Mouse (Mus musculus) MEL (cell line): Measurements from ENCODE around the gene Zbtb7a. TPM values are rescaled to one million over a fixed set of nuclear protein-coding genes. Genes with fewer than 3 reads are reported as not detected.

Experiments
- DNase-seq: peaks from one replicate; pipeline ENCODE4 v3.0.0; 2011; ENCODE audit warnings: low read depth, low spot score
- H3K27ac ChIP-seq: 2 replicates; pipeline ENCODE4 v1.5.1; 2012; ENCODE audit warnings: low read depth, mild to moderate bottlenecking, control low read depth, low read length, moderate library complexity; ENCODE audit not compliant: control insufficient read depth
- H3K27me3 ChIP-seq, 2 experiments: fragments of 150-350 bp in 1 of 2; sonication (generic) in 1 of 2; 2 replicates each; pipeline ENCODE4 v1.6.1; 2012; ENCODE audit warnings: low read length in 2 of 2, mild to moderate bottlenecking in 2 of 2, improper control_type of control experiment in 1 of 2, moderate library complexity in 1 of 2; ENCODE audit not compliant: insufficient read depth in 2 of 2, control insufficient read depth in 1 of 2
- H3K36me3 ChIP-seq, 2 experiments: 2 replicates each; pipeline ENCODE4 v1.6.1; 2012 to 2014; ENCODE audit warnings: low read length in 2 of 2, improper control_type of control experiment in 1 of 2, inconsistent platforms in 1 of 2, mild to moderate bottlenecking in 1 of 2; ENCODE audit not compliant: insufficient read depth in 2 of 2, control insufficient read depth in 1 of 2
- H3K4me1 ChIP-seq, 2 experiments: fragments of 150-350 bp in 1 of 2; sonication (generic) in 1 of 2; 2 replicates each; pipeline ENCODE4 v1.6.1; 2012; ENCODE audit warnings: low read length in 2 of 2, improper control_type of control experiment in 1 of 2, mild to moderate bottlenecking in 1 of 2; ENCODE audit not compliant: insufficient read depth in 2 of 2, control insufficient read depth in 1 of 2
- H3K4me3 ChIP-seq, 2 experiments: fragments of 150-350 bp in 1 of 2; sonication (generic) in 1 of 2; 2 replicates each; pipeline ENCODE4 v1.5.1; 2012; ENCODE audit warnings: low read depth in 2 of 2, low read length in 2 of 2, mild to moderate bottlenecking in 2 of 2, moderate library complexity in 2 of 2, control low read depth in 1 of 2, improper control_type of control experiment in 1 of 2; ENCODE audit not compliant: control insufficient read depth in 1 of 2, insufficient read depth in 1 of 2
- H3K79me2 ChIP-seq: 2 replicates; pipeline ENCODE4 v1.6.1; 2012; ENCODE audit warnings: mild to moderate bottlenecking, low read length, moderate library complexity; ENCODE audit not compliant: control insufficient read depth, poor library complexity, insufficient read depth
- H3K9ac ChIP-seq: 2 replicates; pipeline ENCODE4 v1.6.1; 2012; ENCODE audit warnings: low read depth, mild to moderate bottlenecking, control low read depth, low read length, moderate library complexity; ENCODE audit not compliant: control insufficient read depth, poor library complexity, severe bottlenecking
- H3K9me3 ChIP-seq: fragments of 150-350 bp; sonication (generic); replicated peaks from 2 replicates; pipeline ENCODE4 v1.6.1; 2012; ENCODE audit warnings: mild to moderate bottlenecking, low read length, improper control_type of control experiment, moderate library complexity; ENCODE audit not compliant: insufficient read depth
- BHLHE40 ChIP-seq: IDR thresholded peaks from 2 replicates; pipeline ENCODE4 v1.6.1; 2012; ENCODE audit warnings: low read depth, mild to moderate bottlenecking, inconsistent platforms, low read length, improper control_type of control experiment, borderline replicate concordance
- CHD2 ChIP-seq: IDR thresholded peaks from 2 replicates; pipeline ENCODE4 v1.6.1; 2011; ENCODE audit warnings: low read length, improper control_type of control experiment
- E2F4 ChIP-seq: IDR thresholded peaks from 2 replicates; pipeline ENCODE4 v1.6.1; 2011; ENCODE audit warnings: low read depth, low read length, improper control_type of control experiment, borderline replicate concordance
- EP300 ChIP-seq, 2 experiments: IDR thresholded peaks; 2 replicates each; pipeline ENCODE4 v1.6.1; 2011; ENCODE audit warnings: improper control_type of control experiment in 2 of 2, low read length in 2 of 2, low read depth in 1 of 2, mild to moderate bottlenecking in 1 of 2
- ETS1 ChIP-seq: IDR thresholded peaks from 2 replicates; pipeline ENCODE4 v1.6.1; 2012; ENCODE audit warnings: low read depth, mild to moderate bottlenecking, inconsistent platforms, low read length, improper control_type of control experiment, moderate library complexity
- HCFC1 ChIP-seq: IDR thresholded peaks from 2 replicates; pipeline ENCODE4 v1.6.1; 2012; ENCODE audit warnings: low read depth, mild to moderate bottlenecking, inconsistent platforms, low read length, improper control_type of control experiment, moderate library complexity
- MAX ChIP-seq: IDR thresholded peaks from 2 replicates; pipeline ENCODE4 v1.6.1; 2011; ENCODE audit warnings: low read length, improper control_type of control experiment
- MXI1 ChIP-seq: IDR thresholded peaks from 2 replicates; pipeline ENCODE4 v1.6.1; 2011; ENCODE audit warnings: mild to moderate bottlenecking, low read depth, low read length, improper control_type of control experiment
- MYC ChIP-seq: IDR thresholded peaks from 2 replicates; pipeline ENCODE4 v1.6.1; 2011; ENCODE audit warnings: low read depth, mild to moderate bottlenecking, low read length, improper control_type of control experiment, moderate library complexity
- NRF1 ChIP-seq: IDR thresholded peaks from 2 replicates; pipeline ENCODE4 v1.6.1; 2014; ENCODE audit warnings: low read depth, mild to moderate bottlenecking, inconsistent platforms, low read length, improper control_type of control experiment, moderate library complexity; ENCODE audit not compliant: poor library complexity, insufficient read depth, severe bottlenecking
- POLR2AphosphoS5 ChIP-seq: IDR thresholded peaks from 2 replicates; pipeline ENCODE4 v1.6.1; 2012; ENCODE audit warnings: low read depth, borderline replicate concordance, mild to moderate bottlenecking, inconsistent platforms, low read length, moderate library complexity, mixed read lengths
- SIN3A ChIP-seq: IDR thresholded peaks from 2 replicates; pipeline ENCODE4 v1.6.1; 2012; ENCODE audit warnings: low read length, improper control_type of control experiment, inconsistent platforms
- TAL1 ChIP-seq: IDR thresholded peaks from 2 replicates; pipeline ENCODE4 v1.6.1; 2012; ENCODE audit warnings: mild to moderate bottlenecking, inconsistent platforms, low read length, moderate library complexity, mixed read lengths
- TBP ChIP-seq: IDR thresholded peaks from 2 replicates; pipeline ENCODE4 v1.8.0; 2011; ENCODE audit warnings: low read depth, low read length, improper control_type of control experiment
- TCF12 ChIP-seq: IDR thresholded peaks from 2 replicates; pipeline ENCODE4 v1.6.1; 2014; ENCODE audit warnings: low read depth, mild to moderate bottlenecking, inconsistent platforms, low read length, improper control_type of control experiment, moderate library complexity
- UBTF ChIP-seq: IDR thresholded peaks from 2 replicates; pipeline ENCODE4 v1.6.1; 2012; ENCODE audit warnings: low read depth, mild to moderate bottlenecking, inconsistent platforms, low read length, improper control_type of control experiment, moderate library complexity, borderline replicate concordance; ENCODE audit not compliant: insufficient read depth
- ZC3H11A ChIP-seq: IDR thresholded peaks from 2 replicates; pipeline ENCODE4 v1.6.1; 2012; ENCODE audit warnings: low read depth, mild to moderate bottlenecking, inconsistent platforms, low read length, improper control_type of control experiment
- polyA plus RNA-seq, 2 experiments: library from polyadenylated mRNA; stranded (reverse) in 1 of 2; unstranded in 1 of 2; fragments of >175 nt in 1 of 2; fragments of >200 nt in 1 of 2; gene quantifications; 2 replicates each; pipeline versions ENCODE4 v1.2.1 to v1.2.4; 2012; ENCODE audit warnings: low replicate concordance in 2 of 2, low read depth in 1 of 2; ENCODE audit not compliant: insufficient read length in 2 of 2, insufficient read depth in 1 of 2, missing spikeins in 1 of 2
- total RNA-seq: library from RNA; depleted of rRNA; stranded (reverse); fragments of 300-350 nt; gene quantifications from 2 replicates; pipeline ENCODE4 v1.2.3, GENCODE M21; 2012

Gene Zbtb7a
- total and polyA plus RNA-seq, 3 experiments, result 25.3 to 45.4 (median 40.6) TPM

DNA sequence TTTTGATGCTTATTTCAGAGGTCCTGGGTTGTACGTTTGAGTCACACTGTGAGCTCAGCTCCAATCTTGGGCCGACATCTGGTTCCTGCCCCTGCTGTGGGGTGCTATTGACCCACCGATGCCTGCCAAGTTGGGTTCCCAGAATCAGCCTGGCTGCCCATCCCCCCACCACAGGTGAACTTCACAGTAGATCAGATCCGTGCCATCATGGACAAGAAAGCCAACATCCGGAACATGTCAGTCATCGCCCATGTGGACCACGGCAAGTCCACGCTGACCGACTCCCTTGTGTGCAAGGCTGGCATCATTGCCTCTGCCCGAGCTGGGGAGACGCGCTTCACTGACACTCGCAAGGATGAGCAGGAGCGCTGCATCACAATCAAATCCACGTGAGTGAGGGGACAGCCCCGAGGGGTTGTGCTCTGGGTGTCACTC is 42.5 kb downstream of the Zbtb7a start:
- Histone ChIP-seq H3K27me3 (no peaks in the 10 kb centered on the region), H3K4me3 (peak overlapping the region; percentile 58 to 80), H3K9ac (peak overlapping the region; percentile 94), H3K9me3 (no peaks in the 10 kb centered on the region), H3K36me3 (peaks cover 6 to 18% of the 10 kb centered on the region in 2 experiments), H3K79me2 (peaks cover 36% of the 10 kb centered on the region)
- DNase-seq, result peak; percentile 64
- peak; percentile 60; the same call in 1 of the 2 replicates for TF ChIP-seq MAX
- TF ChIP-seq SIN3A, result peak; percentile 39; the same call in 1 of the 2 replicates
- peak; percentile 74 for TF ChIP-seq MXI1
- TF ChIP-seq MYC, result peak; percentile 58; the same call in 1 of the 2 replicates
- TF ChIP-seq BHLHE40, result 0 out of 2 replicates have a peak, but pooled peaks have one; percentile 26
- no peak for TF ChIP-seq NRF1
- TF ChIP-seq ETS1, result peak; percentile 16; the same call in 1 of the 2 replicates
- 0 out of 2 replicates have a peak, but pooled peaks have one; percentile 22 for TF ChIP-seq TCF12
- TF ChIP-seq TAL1, result peak; percentile 41
- no peak for TF ChIP-seq ZC3H11A
- TF ChIP-seq E2F4, result no peak
- 0 out of 2 replicates have a peak, but pooled peaks have one; percentile 30 for TF ChIP-seq TBP
- TF ChIP-seq CHD2, result 0 out of 2 replicates have a peak, but pooled peaks have one; percentile 21
- peak in 1 of 2 experiments; percentile 25; a peak in 1 of 4 replicates for TF ChIP-seq EP300 (IDR thresholded peaks at IDR 0.05; ENCODE audit: low read depth in 1 of 2, low read length in 2 of 2)
- TF ChIP-seq, all 39 proteins: peak for 11
- H3K27ac ChIP-seq, result peak overlapping the region; percentile 84
- peaks cover 0 to 28% of the 10 kb centered on the region in 2 experiments; a peak in 3 of 4 replicates for H3K4me1 ChIP-seq

DNA sequence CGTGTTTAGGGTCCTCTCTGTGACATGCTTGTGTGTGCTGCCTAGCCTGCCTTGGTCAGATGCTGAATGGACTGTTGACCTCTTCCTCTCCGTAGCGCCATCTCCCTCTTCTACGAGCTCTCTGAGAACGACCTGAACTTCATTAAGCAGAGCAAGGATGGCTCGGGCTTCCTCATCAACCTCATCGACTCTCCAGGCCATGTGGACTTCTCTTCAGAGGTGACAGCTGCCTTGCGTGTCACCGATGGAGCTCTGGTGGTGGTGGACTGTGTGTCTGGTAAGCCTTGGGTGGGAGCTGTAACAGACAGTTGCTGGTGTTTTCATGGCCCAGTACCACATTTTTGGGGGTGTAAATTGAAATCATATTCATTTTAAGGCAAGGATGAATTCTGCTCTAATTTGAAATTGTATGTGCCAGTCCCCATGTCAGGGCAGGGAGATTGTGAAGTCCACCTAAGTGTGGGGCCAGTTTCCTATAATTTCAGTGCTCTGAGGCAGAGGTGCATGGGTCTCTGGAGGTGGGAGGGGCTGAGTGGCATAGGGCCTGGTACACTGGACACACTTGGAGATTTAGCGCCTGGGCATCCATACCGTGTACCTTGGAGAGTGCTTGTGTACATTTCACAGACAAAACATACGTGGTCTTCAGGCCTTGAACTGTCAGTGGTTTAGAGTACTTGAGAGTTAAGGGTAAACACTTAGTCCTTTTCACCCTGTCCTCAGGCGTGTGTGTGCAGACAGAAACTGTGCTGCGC is 43.1 kb downstream of the Zbtb7a start:
- Histone ChIP-seq H3K79me2 (peaks cover 36% of the 10 kb centered on the region), H3K36me3 (peaks cover 6 to 18% of the 10 kb centered on the region in 2 experiments), H3K27ac (peak overlapping the region; percentile 84), H3K27me3 (no peaks in the 10 kb centered on the region), H3K9me3 (no peaks in the 10 kb centered on the region), H3K4me1 (peaks cover 0 to 24% of the 10 kb centered on the region in 2 experiments; a peak in 3 of 4 replicates), H3K9ac (peak overlapping the region; percentile 94), H3K4me3 (peak overlapping the region; percentile 58 to 80)
- 0 out of 2 replicates have a peak, but pooled peaks have one; percentile 15 for TF ChIP-seq HCFC1
- TF ChIP-seq MXI1, result peak; percentile 23
- no peak; the same call in 1 of the 2 replicates for TF ChIP-seq POLR2AphosphoS5
- TF ChIP-seq MYC, result no peak; the same call in 1 of the 2 replicates
- no peak for TF ChIP-seq UBTF
- no peak for DNase-seq
